Mouse (Mus musculus) yolk sac, embryonic 10.5 days (tissue): ENCODE measurements at regions not wholly inside any gene's neighbourhood (a gene's known extent, or its start where the extent isn't known, plus 50 kb on each side); places are given as distances from the start of the nearest gene placed in this dataset.

Source experiments
- DNase-seq: peaks from one replicate; pipeline ENCODE4 v3.0.0-alpha.2; 2017; ENCODE audit warnings: low spot score

GRCm38 (mm10) chr5:12222622-12223021, 160.6 kb upstream of the Sema3d start:
- DNase-seq = no peak

DNA sequence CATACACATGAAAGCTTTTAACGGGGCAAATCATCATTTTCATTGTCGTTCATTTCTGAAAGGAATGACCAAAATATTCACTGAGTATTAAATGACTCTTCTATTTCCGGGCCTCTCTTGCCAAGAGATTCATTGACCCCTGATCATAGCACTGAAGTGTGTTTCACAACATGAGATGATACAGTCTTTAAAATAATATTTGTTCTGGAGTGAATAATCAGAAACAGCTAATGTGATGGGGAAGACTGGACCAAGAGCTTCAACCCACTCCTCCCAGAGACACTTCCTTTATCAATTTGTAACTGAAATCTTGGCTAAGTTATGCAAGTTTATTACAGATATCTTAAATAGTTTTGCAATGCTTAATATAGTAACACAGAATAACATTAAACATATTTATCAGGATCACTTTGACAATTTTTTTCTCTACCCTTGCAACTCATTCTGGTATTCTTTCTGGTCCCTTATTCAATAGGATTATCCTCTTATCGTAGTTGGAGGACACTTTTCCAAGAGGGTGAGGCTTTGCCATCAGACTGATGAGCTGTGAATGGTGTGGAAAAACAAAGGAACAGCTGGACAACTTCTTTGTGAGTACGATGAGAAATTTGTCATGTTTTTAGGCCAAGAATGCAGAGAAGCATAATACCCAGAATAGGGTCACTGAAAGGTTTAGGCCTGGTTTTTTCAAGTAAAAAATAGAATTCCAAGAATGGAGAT, 149.6 kb upstream of the Sema3d start:
- no peak for DNase-seq

- no peak for DNase-seq
These were observed 139.9 kb upstream of the Sema3d start for GRCm38 (mm10) chr5:12243179-12243805.

GRCm38 (mm10) chr5:12293685-12294084, 89.5 kb upstream of the Sema3d start:
- no peak for DNase-seq

GRCm38 (mm10) chr5:12297331-12297730, 85.9 kb upstream of the Sema3d start:
- no peak for DNase-seq

DNA sequence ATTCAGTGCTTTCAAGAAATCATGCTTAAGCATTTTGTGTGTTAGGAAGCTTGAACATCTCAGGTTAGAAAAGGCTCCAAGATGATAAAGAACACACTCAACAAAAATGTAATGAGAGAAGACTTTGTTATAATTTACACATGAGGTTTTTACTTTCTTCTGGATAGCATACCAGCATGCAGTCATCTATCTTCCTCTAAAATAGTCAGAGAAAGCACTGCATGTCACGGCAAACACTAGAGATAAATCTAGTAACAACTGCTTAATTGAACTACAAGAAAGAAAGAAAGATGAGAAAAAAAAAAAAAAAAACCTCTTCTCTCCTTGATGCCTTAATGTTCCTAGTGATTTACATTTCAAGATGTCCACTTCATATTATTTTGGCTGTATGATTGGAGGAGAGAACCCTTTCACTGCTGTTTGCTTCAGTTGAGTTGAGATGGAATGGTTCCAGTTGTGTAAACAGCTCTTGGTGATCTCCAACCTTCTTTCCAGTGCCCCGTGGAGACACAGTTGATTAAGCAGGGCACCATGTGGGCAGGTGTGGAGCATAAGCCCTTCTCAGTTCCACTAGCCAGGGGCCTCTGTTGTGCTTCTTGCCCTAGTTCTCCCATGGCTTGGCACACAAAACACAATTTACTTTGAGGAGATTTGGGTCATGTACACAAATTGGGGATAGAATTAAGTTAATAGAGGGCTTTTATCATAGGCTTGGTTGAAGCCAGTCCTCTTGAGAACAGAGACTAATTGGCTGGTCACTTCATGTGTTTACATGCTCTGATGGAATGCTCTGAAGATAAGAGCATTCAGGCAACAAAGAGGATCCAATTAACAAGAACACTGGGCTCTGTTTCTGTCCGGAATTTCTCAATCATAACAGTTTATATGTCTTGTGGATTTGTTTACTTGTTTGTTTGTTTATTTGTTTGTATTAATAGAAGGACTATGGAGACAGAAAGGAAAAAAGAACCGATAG, 81.1 kb upstream of the Sema3d start:
- DNase-seq = no peak

GRCm38 (mm10) chr5:12309408-12309807, 73.8 kb upstream of the Sema3d start:
- DNase-seq = no peak

DNA sequence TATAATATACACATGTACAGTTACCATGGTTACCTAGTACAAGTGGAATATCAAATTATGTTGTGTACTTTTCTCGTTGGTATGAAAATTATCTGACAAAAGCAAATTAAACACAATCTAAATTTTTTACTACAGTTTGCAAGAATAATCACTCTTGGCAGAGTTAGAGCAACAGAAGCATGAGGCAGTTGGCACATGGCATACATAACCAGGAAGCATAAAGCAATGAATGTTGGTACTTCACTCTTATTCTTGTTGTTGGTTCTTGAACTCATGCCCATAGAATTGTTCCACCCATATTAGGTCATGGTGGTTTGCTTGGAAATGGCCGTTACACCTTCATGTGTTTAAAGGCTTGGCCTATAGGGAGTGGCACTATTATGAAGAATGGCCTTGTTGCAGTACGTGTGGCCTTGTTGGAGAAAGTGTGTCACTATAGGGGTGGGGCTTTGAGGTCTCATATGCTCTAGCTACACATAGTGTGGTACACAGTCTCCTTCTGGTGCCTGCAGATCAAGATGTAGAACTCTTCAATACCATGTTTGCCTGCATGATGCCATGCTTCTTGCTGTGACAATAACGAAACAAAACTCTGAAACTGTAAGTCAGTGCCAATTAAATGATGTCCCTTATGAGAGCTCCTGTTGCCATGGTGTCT, 50.4 kb upstream of the Sema3d start:
- no peak for DNase-seq
